Mouse (Mus musculus) CH12.LX (cell line): ENCODE measurements at regions not wholly inside any gene's neighbourhood (a gene's known extent, or its start where the extent isn't known, plus 50 kb on each side); places are given as distances from the start of the nearest gene placed in this dataset.
A peak's percentile ranks its signal among the peaks of the same experiment; 100 is the strongest.

Source experiments
- DNase-seq: peaks from one replicate; pipeline ENCODE4 v3.0.0-alpha.2; 2013; ENCODE audit errors: extremely low read depth
- H3K27ac ChIP-seq: 2 replicates; pipeline ENCODE4 v1.5.1; 2012; ENCODE audit warnings: low read depth, mild to moderate bottlenecking, control low read depth, moderate library complexity; ENCODE audit not compliant: insufficient read depth
- H3K27me3 ChIP-seq: replicated peaks from 2 replicates; pipeline ENCODE3; 2012; ENCODE audit warnings: inconsistent platforms
- H3K36me3 ChIP-seq, 2 experiments: replicated peaks in 1 of 2; 2 replicates each; pipeline versions ENCODE3 to v1.6.1; 2012; ENCODE audit warnings: inconsistent platforms in 1 of 2, low read length in 1 of 2, mild to moderate bottlenecking in 1 of 2, mixed read lengths in 1 of 2, moderate library complexity in 1 of 2; ENCODE audit not compliant: control insufficient read depth in 1 of 2, insufficient read depth in 1 of 2
- H3K4me1 ChIP-seq, 2 experiments: 2 replicates each; pipeline ENCODE4 v1.6.1; 2012; ENCODE audit warnings: inconsistent platforms in 1 of 2, moderate library complexity in 1 of 2; ENCODE audit not compliant: insufficient read depth in 2 of 2, control insufficient read depth in 1 of 2
- H3K4me2 ChIP-seq: 2 replicates; pipeline ENCODE4 v1.6.1; 2012; ENCODE audit warnings: low read depth, mild to moderate bottlenecking, control low read depth; ENCODE audit not compliant: poor library complexity, insufficient read depth, severe bottlenecking
- H3K4me3 ChIP-seq, 3 experiments: fragments of 150-350 bp in 1 of 3; sonication (generic) in 1 of 3; replicated peaks in 1 of 3; 2 replicates each; pipeline versions ENCODE3 to v1.5.1; 2011 to 2012; ENCODE audit warnings: low read depth in 2 of 3, low read length in 2 of 3, mild to moderate bottlenecking in 2 of 3, moderate library complexity in 2 of 3, control low read depth in 1 of 3, improper control_type of control experiment in 1 of 3, inconsistent platforms in 1 of 3, mixed read lengths in 1 of 3; ENCODE audit not compliant: poor library complexity in 1 of 3
- H3K79me2 ChIP-seq: replicated peaks from 2 replicates; pipeline ENCODE4 v1.6.1; 2012; ENCODE audit warnings: mild to moderate bottlenecking, moderate library complexity; ENCODE audit not compliant: control insufficient read depth, poor library complexity, insufficient read depth, severe bottlenecking; ENCODE audit errors: extremely low read depth
- H3K9ac ChIP-seq: 2 replicates; pipeline ENCODE4 v1.6.1; 2012; ENCODE audit warnings: low read depth, mild to moderate bottlenecking, control low read depth, moderate library complexity; ENCODE audit not compliant: insufficient read depth
- H3K9me3 ChIP-seq: replicated peaks from 2 replicates; pipeline ENCODE3; 2012; ENCODE audit warnings: low read length, inconsistent platforms, mixed read lengths
- BHLHE40 ChIP-seq: IDR thresholded peaks from 2 replicates; pipeline ENCODE4 v1.6.1; 2011; ENCODE audit warnings: mild to moderate bottlenecking, low read depth, low read length, improper control_type of control experiment
- CHD1 ChIP-seq: IDR thresholded peaks from 2 replicates; pipeline ENCODE4 v1.6.1; 2012; ENCODE audit warnings: low read depth, low read length, improper control_type of control experiment, inconsistent platforms
- CHD2 ChIP-seq: IDR thresholded peaks from 2 replicates; pipeline ENCODE4 v1.6.1; 2011; ENCODE audit warnings: low read length, improper control_type of control experiment
- CTCF ChIP-seq, 2 experiments: IDR thresholded peaks in 1 of 2; conservative IDR thresholded peaks in 1 of 2; 2 replicates each; pipeline ENCODE4 v1.5.1; 2011 to 2012; ENCODE audit warnings: low read depth in 2 of 2, low read length in 2 of 2, improper control_type of control experiment in 1 of 2, inconsistent platforms in 1 of 2, mild to moderate bottlenecking in 1 of 2, moderate library complexity in 1 of 2
- ELF1 ChIP-seq: IDR thresholded peaks from 2 replicates; pipeline ENCODE4 v1.6.1; 2014; ENCODE audit warnings: low read depth, mild to moderate bottlenecking, inconsistent platforms, low read length, improper control_type of control experiment
- EP300 ChIP-seq: IDR thresholded peaks from 2 replicates; pipeline ENCODE4 v1.6.1; 2011; ENCODE audit warnings: low read length, improper control_type of control experiment
- ETS1 ChIP-seq: conservative IDR thresholded peaks from 2 replicates; pipeline ENCODE4 v1.6.1; 2012; ENCODE audit warnings: low read depth, mild to moderate bottlenecking, inconsistent platforms, low read length, improper control_type of control experiment, moderate library complexity
- IRF4 ChIP-seq: IDR thresholded peaks from 2 replicates; pipeline ENCODE4 v1.6.1; 2014; ENCODE audit warnings: low read depth, mild to moderate bottlenecking, inconsistent platforms, low read length, improper control_type of control experiment
- JUND ChIP-seq: conservative IDR thresholded peaks from 2 replicates; pipeline ENCODE4 v1.6.1; 2011; ENCODE audit warnings: low read depth, low read length, improper control_type of control experiment
- KAT2A ChIP-seq: IDR thresholded peaks from 2 replicates; pipeline ENCODE4 v1.6.1; 2012; ENCODE audit warnings: low read length, improper control_type of control experiment, inconsistent platforms; ENCODE audit not compliant: insufficient replicate concordance
- MAFK ChIP-seq: IDR thresholded peaks from 2 replicates; pipeline ENCODE4 v1.6.1; 2011; ENCODE audit warnings: low read length, improper control_type of control experiment; ENCODE audit not compliant: insufficient replicate concordance
- MAX ChIP-seq: IDR thresholded peaks from 2 replicates; pipeline ENCODE4 v1.6.1; 2011; ENCODE audit warnings: low read length, improper control_type of control experiment
- MEF2A ChIP-seq: IDR thresholded peaks from 2 replicates; pipeline ENCODE4 v1.6.1; 2014; ENCODE audit warnings: low read depth, mild to moderate bottlenecking, inconsistent platforms, low read length, improper control_type of control experiment, borderline replicate concordance
- MXI1 ChIP-seq: IDR thresholded peaks from 2 replicates; pipeline ENCODE4 v1.6.1; 2011; ENCODE audit warnings: mild to moderate bottlenecking, low read depth, low read length, improper control_type of control experiment
- MYC ChIP-seq: IDR thresholded peaks from 2 replicates; pipeline ENCODE4 v1.6.1; 2011; ENCODE audit warnings: low read depth, mild to moderate bottlenecking, improper control_type of control experiment, low read length
- NELFE ChIP-seq: IDR thresholded peaks from 2 replicates; pipeline ENCODE4 v1.6.1; 2011; ENCODE audit warnings: low read depth, low read length, improper control_type of control experiment
- NRF1 ChIP-seq: IDR thresholded peaks from 2 replicates; pipeline ENCODE4 v1.6.1; 2014; ENCODE audit warnings: low read depth, mild to moderate bottlenecking, inconsistent platforms, low read length, improper control_type of control experiment, moderate library complexity
- PAX5 ChIP-seq: IDR thresholded peaks from 2 replicates; pipeline ENCODE4 v1.6.1; 2012; ENCODE audit warnings: low read length, inconsistent platforms, mixed read lengths
- RAD21 ChIP-seq: IDR thresholded peaks from 2 replicates; pipeline ENCODE4 v1.6.1; 2011; ENCODE audit warnings: low read depth, mild to moderate bottlenecking, low read length, improper control_type of control experiment, moderate library complexity
- RCOR1 ChIP-seq: conservative IDR thresholded peaks from 2 replicates; pipeline ENCODE4 v1.6.1; 2012; ENCODE audit warnings: low read depth, mild to moderate bottlenecking, inconsistent platforms, low read length, improper control_type of control experiment
- SIN3A ChIP-seq: IDR thresholded peaks from 2 replicates; pipeline ENCODE4 v1.6.1; 2012; ENCODE audit warnings: low read length, improper control_type of control experiment, inconsistent platforms
- TBP ChIP-seq: conservative IDR thresholded peaks from 2 replicates; pipeline ENCODE4 v1.6.1; 2011; ENCODE audit warnings: low read depth, low read length, improper control_type of control experiment
- TCF12 ChIP-seq: IDR thresholded peaks from 2 replicates; pipeline ENCODE4 v1.6.1; 2014; ENCODE audit warnings: low read depth, mild to moderate bottlenecking, inconsistent platforms, low read length, improper control_type of control experiment
- USF1 ChIP-seq: IDR thresholded peaks from 2 replicates; pipeline ENCODE4 v1.6.1; 2014; ENCODE audit warnings: low read depth, mild to moderate bottlenecking, inconsistent platforms, low read length, improper control_type of control experiment
- USF2 ChIP-seq: conservative IDR thresholded peaks from 2 replicates; pipeline ENCODE4 v1.6.1; 2011; ENCODE audit warnings: low read depth, low read length, improper control_type of control experiment
- ZC3H11A ChIP-seq: IDR thresholded peaks from 2 replicates; pipeline ENCODE4 v1.6.1; 2012; ENCODE audit warnings: low read depth, mild to moderate bottlenecking, inconsistent platforms, low read length, improper control_type of control experiment
- ZKSCAN1 ChIP-seq: IDR thresholded peaks from 2 replicates; pipeline ENCODE4 v1.6.1; 2012; ENCODE audit warnings: low read depth, inconsistent platforms, low read length, improper control_type of control experiment, borderline replicate concordance
- ZNF384 ChIP-seq: IDR thresholded peaks from 2 replicates; pipeline ENCODE4 v1.6.1; 2012; ENCODE audit warnings: low read depth, low read length, improper control_type of control experiment, inconsistent platforms
- dilution Hi-C: fragments of 300-500 bp; cut with MboI; formaldehyde crosslinking; loops from 2 replicates; pipeline ENCODE4 v1.14.3; 2020; ENCODE audit warnings: low sequenced_read_pairs; ENCODE audit not compliant: extremely low pct_unique_long_range_greater_than_20kb, extremely low pct_ligation_motif_present
- in situ Hi-C: fragments of 300-500 bp; cut with MboI; formaldehyde crosslinking; loops from 3 replicates; pipeline ENCODE4 v1.14.3; 2019; ENCODE audit warnings: low sequenced_read_pairs, low pct_ligation_motif_present, low pct_unique_long_range_greater_than_20kb, mixed read lengths

- Histone ChIP-seq H3K27me3 (no peaks in the 10 kb centered on the region), H3K4me1 (peaks cover 7 to 38% of the 10 kb centered on the region in 2 experiments), H3K36me3 (no peaks in the 10 kb centered on the region), H3K79me2 (no peaks in the 10 kb centered on the region), H3K9me3 (peaks cover 10% of the 10 kb centered on the region), H3K4me3 (no peak overlapping the region), H3K27ac (no peak overlapping the region), H3K9ac (no peak overlapping the region), H3K4me2 (no peak overlapping the region; the same call in 1 of the 2 replicates)
- in situ Hi-C loops = loop anchor here (25.0 kb wide), 1 partner anchor 497 kb away; no protein-coding TSS in a partner anchor
- dilution Hi-C loops = no loop called here
- DNase-seq = peak; percentile 30
- TF ChIP-seq EP300 = peak; percentile 79
- TF ChIP-seq ZNF384 = no peak
- TF ChIP-seq IRF4 = peak; percentile 87
- TF ChIP-seq MAFK = 0 out of 2 replicates have a peak, but pooled peaks have one; percentile 5
- no peak for TF ChIP-seq NELFE
- TF ChIP-seq ETS1 = 0 out of 2 replicates have a peak, but pooled peaks have one; percentile 8
- TF ChIP-seq MEF2A = 0 out of 2 replicates have a peak, but pooled peaks have one; percentile 11
Observed at GRCm38 (mm10) chr13:29114998-29115495, 161.5 kb upstream of the Sox4 start.

GRCm38 (mm10) chr13:29110127-29110526, 156.6 kb upstream of the Sox4 start:
- no peaks in the 10 kb centered on the region for H3K36me3 ChIP-seq
- H3K27ac ChIP-seq = peak overlapping the region; percentile 2; the same call in 1 of the 2 replicates
- H3K79me2 ChIP-seq = no peaks in the 10 kb centered on the region
- no peak overlapping the region for H3K4me3 ChIP-seq
- H3K4me1 ChIP-seq = peaks cover 18 to 50% of the 10 kb centered on the region in 2 experiments
- DNase-seq = peak; percentile 66
- H3K27me3 ChIP-seq = no peaks in the 10 kb centered on the region
- dilution Hi-C loops = no loop called here
- in situ Hi-C loops = loop anchor here (25.0 kb wide), 1 partner anchor 502 kb away; no protein-coding TSS in a partner anchor
- H3K4me2 ChIP-seq = no peak overlapping the region
- peaks cover 6% of the 10 kb centered on the region for H3K9me3 ChIP-seq
- TF ChIP-seq RCOR1 (no peak), CTCF (conservative IDR thresholded peaks at IDR 0.05 in 1 of 2, IDR thresholded peaks at IDR 0.05 in 1 of 2; ENCODE audit: low read depth in 2 of 2, low read length in 2 of 2) (no peak), CHD2 (no peak), ZNF384 (no peak), USF2 (no peak), KAT2A (no peak), ZC3H11A (no peak), PAX5 (no peak), JUND (no peak), NELFE (no peak), NRF1 (no peak), ELF1 (no peak), USF1 (no peak), MYC (no peak; the same call in 1 of the 2 replicates), MXI1 (no peak), RAD21 (no peak; the same call in 1 of the 2 replicates), MEF2A (0 out of 2 replicates have a peak, but pooled peaks have one; percentile 29), TCF12 (no peak), ETS1 (peak; percentile 73), TBP (no peak), MAFK (peak; percentile 42; the same call in 1 of the 2 replicates), BHLHE40 (peak; percentile 52; the same call in 1 of the 2 replicates), MAX (0 out of 2 replicates have a peak, but pooled peaks have one; percentile 17), EP300 (peak; percentile 38), SIN3A (no peak), ZKSCAN1 (no peak), CHD1 (no peak)
- H3K9ac ChIP-seq = no peak overlapping the region
